Mouse (Mus musculus): ENCODE data around the gene Olfr702. TPM values are rescaled to one million over a fixed set of nuclear protein-coding genes. Genes with fewer than 3 reads are reported as not detected.

The Olfr702 gene
- not detected for polyA plus RNA-seq (2014; fragmentation: Illumina TruSeq; extraction: RNeasy Lipid Tissue Mini Kit (QIAGEN cat#74804); ENCODE audit: low replicate concordance)

DNA sequence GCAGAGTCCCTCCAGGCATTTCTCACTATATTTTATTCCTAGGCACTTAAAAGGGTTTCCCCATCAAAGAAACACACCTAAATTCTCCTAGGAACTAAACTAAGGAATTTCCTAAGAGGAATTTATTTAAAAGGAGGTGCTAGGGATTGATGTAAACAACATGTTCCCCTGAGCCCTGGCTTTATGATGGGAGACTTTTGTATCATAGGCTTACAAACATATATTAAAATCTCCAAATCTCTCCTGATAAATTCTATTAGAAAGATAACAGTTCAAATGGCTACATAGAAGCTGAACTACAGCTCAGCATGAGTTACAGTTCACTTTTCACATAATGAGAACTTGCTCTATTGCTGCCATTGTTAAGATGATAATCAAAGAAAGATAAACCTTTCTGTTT lies at the start of gene Olfr702:
Gene Olfr702, minus strand, starts transcription at position 101 of the 400 bp plus-strand sequence.

DNA sequence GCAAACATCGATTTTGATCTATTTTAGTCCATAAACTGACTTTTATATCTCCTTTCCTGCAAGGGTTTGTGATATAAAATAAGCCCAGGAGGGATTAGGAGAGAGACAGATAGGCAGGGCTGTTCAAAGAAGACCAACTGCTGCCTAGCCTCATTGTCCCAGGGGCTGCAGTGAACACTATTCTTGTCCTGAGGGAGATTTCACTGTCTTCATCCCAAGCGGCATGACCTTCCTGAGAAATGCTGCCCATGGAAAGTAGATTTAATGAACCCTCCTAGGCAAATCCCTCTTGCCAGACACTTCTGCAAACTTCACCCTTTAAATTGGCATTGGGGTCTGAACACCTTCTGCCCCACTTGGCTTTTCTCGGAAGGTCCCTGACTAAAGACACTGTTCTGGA lies 43.1 kb upstream of the Olfr702 start, which contains the start of gene Olfr705:
Gene Olfr705, minus strand, starts transcription at position 101 of the 400 bp plus-strand sequence.

DNA sequence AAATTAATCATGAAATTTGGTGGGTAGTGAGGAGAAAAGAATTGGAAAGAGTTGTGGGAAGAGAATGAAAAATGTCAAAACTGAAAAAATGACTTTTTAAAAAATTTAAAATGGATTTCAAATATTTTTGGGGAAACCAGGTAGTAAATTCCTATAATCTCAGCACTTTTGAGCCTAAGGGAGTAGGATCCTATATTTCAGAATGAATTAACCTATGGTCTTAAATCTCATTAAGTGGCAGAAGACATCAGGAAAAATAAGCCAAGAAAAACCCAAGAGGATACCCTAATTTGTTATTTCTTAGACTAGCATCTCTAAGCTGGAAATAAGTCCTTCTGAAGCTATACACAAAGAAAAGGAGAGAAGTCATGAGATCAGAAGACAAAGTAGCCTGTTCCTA lies 29.2 kb upstream of the Olfr702 start, which contains the start of gene Olfr704:
Gene Olfr704, plus strand, starts transcription at position 301 of the 400 bp plus-strand sequence.

DNA sequence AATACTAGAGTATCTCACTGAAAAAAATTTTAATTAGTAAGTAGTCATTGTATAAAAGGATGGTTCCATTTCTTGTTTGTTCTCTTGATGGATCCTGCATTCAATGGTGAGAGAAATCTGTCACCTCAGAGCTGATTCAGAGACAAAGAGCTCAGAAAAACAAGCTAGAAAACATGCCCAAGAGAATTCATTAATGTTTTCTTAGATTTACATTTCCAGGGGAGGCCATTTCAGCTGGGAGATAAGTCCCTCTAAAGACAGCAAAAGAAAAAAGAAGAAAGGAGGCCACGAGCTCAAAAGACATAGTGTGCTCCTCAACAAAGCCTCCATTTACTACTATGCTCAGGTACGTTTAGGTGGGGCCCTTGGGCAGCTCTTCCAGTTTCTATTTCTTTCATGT lies 9.4 kb upstream of the Olfr702 start, which contains the start of gene Olfr703:
Gene Olfr703, plus strand, starts transcription at position 301 of the 400 bp plus-strand sequence.

DNA sequence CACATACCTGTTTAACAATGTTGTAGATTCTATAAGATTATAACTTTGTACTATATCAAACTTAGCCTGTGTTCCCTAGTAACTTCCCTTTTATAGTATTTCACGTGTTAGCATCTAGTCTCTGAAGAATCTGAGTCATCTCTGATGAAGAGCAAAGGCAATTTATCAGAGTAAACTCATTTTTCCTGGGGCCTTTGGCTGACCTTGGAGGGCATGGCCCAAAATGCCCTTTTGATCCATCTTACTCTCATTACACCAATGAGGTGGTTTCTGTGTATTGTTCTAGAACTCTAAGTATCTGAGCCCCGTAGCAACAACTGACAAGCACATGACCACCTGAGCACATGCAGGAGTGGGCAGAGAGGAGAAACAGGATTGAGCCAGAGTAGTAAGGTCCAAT lies 19.9 kb downstream of the Olfr702 start, which contains the start of gene Olfr701:
Gene Olfr701, plus strand, starts transcription at position 301 of the 400 bp plus-strand sequence.

DNA sequence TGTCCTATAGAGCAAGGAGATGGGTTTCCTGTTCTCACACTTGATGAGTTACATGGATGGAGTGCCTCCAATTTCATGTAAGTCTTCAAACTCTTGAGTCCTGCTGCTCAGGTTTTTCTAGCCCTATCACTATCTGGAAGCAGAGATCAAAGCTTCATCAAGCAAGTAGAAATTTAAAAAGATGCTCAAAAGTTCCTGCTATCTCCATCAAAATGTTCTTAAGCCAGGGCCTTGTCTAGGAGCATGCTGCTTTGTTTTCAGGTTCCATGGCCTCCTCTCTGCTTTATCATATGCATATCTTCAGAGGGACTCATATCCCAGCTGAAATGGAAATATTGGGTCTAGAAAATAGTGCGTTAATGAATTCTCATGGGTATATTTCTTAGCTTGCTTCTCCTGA lies 25.0 kb downstream of the Olfr702 start, which contains the start of gene Olfr700:
Gene Olfr700, minus strand, starts transcription at position 101 of the 400 bp plus-strand sequence.

DNA sequence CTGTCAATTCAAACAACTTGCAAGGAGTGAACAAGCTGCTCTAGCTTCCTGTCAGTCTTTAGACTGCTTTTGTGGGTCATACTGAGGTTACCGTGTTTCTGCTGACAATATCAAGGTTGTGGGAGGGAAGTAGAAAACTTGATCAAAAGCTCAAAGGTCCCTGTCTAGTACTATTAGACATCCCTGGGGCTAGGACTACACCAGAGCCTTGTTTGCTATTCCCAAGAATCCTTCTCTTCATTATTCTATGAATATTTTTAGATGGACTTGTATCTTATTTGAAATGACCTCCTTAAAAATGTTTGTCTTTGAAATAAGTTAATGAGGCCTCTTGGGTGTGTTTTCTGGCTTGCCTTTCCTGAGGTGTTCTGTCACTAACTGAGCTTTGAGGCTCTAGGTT lies 40.6 kb downstream of the Olfr702 start, which contains the start of gene Olfr699:
Gene Olfr699, minus strand, starts transcription at position 101 of the 400 bp plus-strand sequence.

Other genes with a start within 250 kb of the Olfr702 start
- gene Olfr693, start 153.3 kb downstream of the Olfr702 start, polyA plus RNA-seq (2014; fragmentation: Illumina TruSeq; extraction: RNeasy Lipid Tissue Mini Kit (QIAGEN cat#74804); ENCODE audit: low replicate concordance) = not detected
- gene Olfr694, start 142.1 kb downstream of the Olfr702 start, polyA plus RNA-seq (2014; fragmentation: Illumina TruSeq; extraction: RNeasy Lipid Tissue Mini Kit (QIAGEN cat#74804); ENCODE audit: low replicate concordance) = not detected
- gene Olfr695, start 117.5 kb downstream of the Olfr702 start, polyA plus RNA-seq (2014; fragmentation: Illumina TruSeq; extraction: RNeasy Lipid Tissue Mini Kit (QIAGEN cat#74804); ENCODE audit: low replicate concordance) = not detected
- gene Olfr697, start 91.5 kb downstream of the Olfr702 start, polyA plus RNA-seq (2014; fragmentation: Illumina TruSeq; extraction: RNeasy Lipid Tissue Mini Kit (QIAGEN cat#74804); ENCODE audit: low replicate concordance) = not detected
- not detected for gene Olfr698, start 78.5 kb downstream of the Olfr702 start, polyA plus RNA-seq (2014; fragmentation: Illumina TruSeq; extraction: RNeasy Lipid Tissue Mini Kit (QIAGEN cat#74804); ENCODE audit: low replicate concordance)
- not detected for gene Olfr699, start 40.7 kb downstream of the Olfr702 start, polyA plus RNA-seq (2014; fragmentation: Illumina TruSeq; extraction: RNeasy Lipid Tissue Mini Kit (QIAGEN cat#74804); ENCODE audit: low replicate concordance)
- not detected for gene Olfr700, start 25.1 kb downstream of the Olfr702 start, polyA plus RNA-seq (2014; fragmentation: Illumina TruSeq; extraction: RNeasy Lipid Tissue Mini Kit (QIAGEN cat#74804); ENCODE audit: low replicate concordance)
- gene Olfr701, start 19.8 kb downstream of the Olfr702 start, polyA plus RNA-seq (2014; fragmentation: Illumina TruSeq; extraction: RNeasy Lipid Tissue Mini Kit (QIAGEN cat#74804); ENCODE audit: low replicate concordance) = not detected
- gene Olfr703, start 9.5 kb upstream of the Olfr702 start, polyA plus RNA-seq (2014; fragmentation: Illumina TruSeq; extraction: RNeasy Lipid Tissue Mini Kit (QIAGEN cat#74804); ENCODE audit: low replicate concordance) = not detected
- gene Olfr704, start 29.3 kb upstream of the Olfr702 start, polyA plus RNA-seq (2014; fragmentation: Illumina TruSeq; extraction: RNeasy Lipid Tissue Mini Kit (QIAGEN cat#74804); ENCODE audit: low replicate concordance) = not detected
- gene Olfr705, start 43.0 kb upstream of the Olfr702 start, polyA plus RNA-seq (2014; fragmentation: Illumina TruSeq; extraction: RNeasy Lipid Tissue Mini Kit (QIAGEN cat#74804); ENCODE audit: low replicate concordance) = not detected
- not detected for gene Olfr706, start 54.3 kb upstream of the Olfr702 start, polyA plus RNA-seq (2014; fragmentation: Illumina TruSeq; extraction: RNeasy Lipid Tissue Mini Kit (QIAGEN cat#74804); ENCODE audit: low replicate concordance)
- not detected for gene Olfr707, start 67.3 kb upstream of the Olfr702 start, polyA plus RNA-seq (2014; fragmentation: Illumina TruSeq; extraction: RNeasy Lipid Tissue Mini Kit (QIAGEN cat#74804); ENCODE audit: low replicate concordance)
- gene Olfr1532-ps1, start 74.1 kb upstream of the Olfr702 start, polyA plus RNA-seq (2014; fragmentation: Illumina TruSeq; extraction: RNeasy Lipid Tissue Mini Kit (QIAGEN cat#74804); ENCODE audit: low replicate concordance) = 0.45 TPM
- not detected for gene Olfr709-ps1, start 98.3 kb upstream of the Olfr702 start, polyA plus RNA-seq (2014; fragmentation: Illumina TruSeq; extraction: RNeasy Lipid Tissue Mini Kit (QIAGEN cat#74804); ENCODE audit: low replicate concordance)
- not detected for gene Olfr710, start 114.4 kb upstream of the Olfr702 start, polyA plus RNA-seq (2014; fragmentation: Illumina TruSeq; extraction: RNeasy Lipid Tissue Mini Kit (QIAGEN cat#74804); ENCODE audit: low replicate concordance)
- not detected for gene Olfr6, start 130.0 kb upstream of the Olfr702 start, polyA plus RNA-seq (2014; fragmentation: Illumina TruSeq; extraction: RNeasy Lipid Tissue Mini Kit (QIAGEN cat#74804); ENCODE audit: low replicate concordance)
- not detected for gene Olfr711, start 141.6 kb upstream of the Olfr702 start, polyA plus RNA-seq (2014; fragmentation: Illumina TruSeq; extraction: RNeasy Lipid Tissue Mini Kit (QIAGEN cat#74804); ENCODE audit: low replicate concordance)
- gene Olfr2, start 172.2 kb upstream of the Olfr702 start, polyA plus RNA-seq (2014; fragmentation: Illumina TruSeq; extraction: RNeasy Lipid Tissue Mini Kit (QIAGEN cat#74804); ENCODE audit: low replicate concordance) = not detected
- 0.19 TPM for gene Olfr713, start 197.3 kb upstream of the Olfr702 start, polyA plus RNA-seq (2014; fragmentation: Illumina TruSeq; extraction: RNeasy Lipid Tissue Mini Kit (QIAGEN cat#74804); ENCODE audit: low replicate concordance)
- not detected for gene Olfr714, start 237.1 kb upstream of the Olfr702 start, polyA plus RNA-seq (2014; fragmentation: Illumina TruSeq; extraction: RNeasy Lipid Tissue Mini Kit (QIAGEN cat#74804); ENCODE audit: low replicate concordance)